In genomic region chr11:50127781-50128180, GRCm38 (mm10) we compare ENCODE assay signal across 10 mouse cellular contexts. TPM values are rescaled to one million over a fixed set of nuclear protein-coding genes. Genes with fewer than 3 reads are reported as not detected.
DNase-seq lines count a peak whose midpoint lies in the region; ATAC-seq and TF ChIP-seq lines count a peak whose summit lies in the region.
"Had no signal": no experiment of that assay in that cellular context is flagged by ENCODE, and none has a peak within 500 bp of the region (broad histone marks: within the 10 kb centered on the region; RNA-seq: fewer than 3 reads in every experiment).

No protein-coding gene starts in this region.

- peaks cover 29% of the 10 kb centered on the region for H3K4me1 ChIP-seq in forebrain, embryonic 10.5 days
- H3K4me1 ChIP-seq in forebrain, embryonic 15.5 days, result peaks cover 21% of the 10 kb centered on the region
- H3K4me1 ChIP-seq in lung, postnatal 0 days (ENCODE audit: insufficient read depth, low read depth, low read length), result peaks cover 5% of the 10 kb centered on the region; the same call in 1 of the 2 replicates
- peaks cover 19% of the 10 kb centered on the region for H3K4me1 ChIP-seq in limb, embryonic 15.5 days
- peaks cover 15% of the 10 kb centered on the region for H3K4me1 ChIP-seq in stomach, embryonic 15.5 days

- H3K27ac ChIP-seq in forebrain, embryonic 10.5 days, result no peak overlapping the region
- no peak overlapping the region for H3K27ac ChIP-seq in forebrain, embryonic 15.5 days (replicated peaks)
- H3K27ac ChIP-seq in lung, postnatal 0 days (ENCODE audit: low read length), result no peak overlapping the region
- H3K27ac ChIP-seq in limb, embryonic 15.5 days, result no peak overlapping the region
- H3K27ac ChIP-seq in stomach, embryonic 15.5 days, result no peak overlapping the region

- WGBS in forebrain, embryonic 10.5 days, result 8% methylated on average over 10 of the region's 10 CpGs
- 7% methylated on average over 10 of the region's 10 CpGs for WGBS in forebrain, embryonic 15.5 days
- 8% methylated on average over 10 of the region's 10 CpGs for WGBS in lung, postnatal 0 days
- 6% methylated on average over 10 of the region's 10 CpGs for WGBS in limb, embryonic 15.5 days
- WGBS in stomach, embryonic 15.5 days, result 3% methylated on average over 10 of the region's 10 CpGs

- no peak for TF ChIP-seq CTCF in lung, postnatal 0 days (IDR thresholded peaks at IDR 0.05)

- DNase-seq in forebrain, embryonic 10.5 days (ENCODE audit: extremely low spot score, low spot score), result no peak
- no peak for DNase-seq in lung, postnatal 0 days (ENCODE audit: low spot score)
- DNase-seq in lung, postnatal 10 days, result no peak
- DNase-seq in thymus, postnatal 14 days, result no peak
- no peak for DNase-seq in urinary bladder, postnatal 10 days (ENCODE audit: low spot score)
- DNase-seq: cerebellum, adult 11-12 months; lung, postnatal 4 days had no signal

- H3K4me2 ChIP-seq in forebrain, embryonic 15.5 days (replicated peaks), result no peak overlapping the region; the same call in 1 of the 2 replicates
- H3K4me2 ChIP-seq in lung, postnatal 0 days (replicated peaks; ENCODE audit: low read depth, low read length), result 0 out of 2 replicates have a peak overlapping the region, but pooled peaks have one; percentile 14
- peak overlapping the region; percentile 32 for H3K4me2 ChIP-seq in limb, embryonic 15.5 days
- H3K4me2 ChIP-seq in stomach, embryonic 15.5 days, result peak overlapping the region; percentile 41

- no peak for ATAC-seq in forebrain, embryonic 15.5 days (replicated peaks)
- no peak for ATAC-seq in lung, postnatal 0 days
- ATAC-seq in limb, embryonic 15.5 days (ENCODE audit: insufficient number of reproducible peaks, low FRiP score, low TSS enrichment, low read depth), result no peak
- no peak for ATAC-seq in stomach, embryonic 15.5 days (ENCODE audit: insufficient read depth, low FRiP score, low read depth)

- no peaks in the 10 kb centered on the region for H3K9me3 ChIP-seq in forebrain, embryonic 10.5 days
- no peaks in the 10 kb centered on the region for H3K9me3 ChIP-seq in forebrain, embryonic 15.5 days
- H3K9me3 ChIP-seq in lung, postnatal 0 days (ENCODE audit: low read length), result no peaks in the 10 kb centered on the region
- no peaks in the 10 kb centered on the region for H3K9me3 ChIP-seq in limb, embryonic 15.5 days
- no peaks in the 10 kb centered on the region for H3K9me3 ChIP-seq in stomach, embryonic 15.5 days

- peak overlapping the region; percentile 38 for H3K4me3 ChIP-seq in forebrain, embryonic 10.5 days
- no peak overlapping the region for H3K4me3 ChIP-seq in forebrain, embryonic 15.5 days
- H3K4me3 ChIP-seq in lung, postnatal 0 days (ENCODE audit: low read depth, low read length), result no peak overlapping the region
- 0 out of 2 replicates have a peak overlapping the region, but pooled peaks have one; percentile 5 for H3K4me3 ChIP-seq in limb, embryonic 15.5 days
- H3K4me3 ChIP-seq in stomach, embryonic 15.5 days (replicated peaks), result no peak overlapping the region

- no peaks in the 10 kb centered on the region for H3K36me3 ChIP-seq in forebrain, embryonic 10.5 days (replicated peaks)
- H3K36me3 ChIP-seq in forebrain, embryonic 15.5 days, result no peaks in the 10 kb centered on the region
- H3K36me3 ChIP-seq in lung, postnatal 0 days (ENCODE audit: insufficient read depth, low read length), result no peaks in the 10 kb centered on the region
- H3K36me3 ChIP-seq in limb, embryonic 15.5 days, result peaks cover 3% of the 10 kb centered on the region; the same call in 1 of the 2 replicates
- no peaks in the 10 kb centered on the region for H3K36me3 ChIP-seq in stomach, embryonic 15.5 days

- H3K27me3 ChIP-seq in forebrain, embryonic 10.5 days (ENCODE audit: poor library complexity, severe bottlenecking), result no peaks in the 10 kb centered on the region
- no peaks in the 10 kb centered on the region for H3K27me3 ChIP-seq in forebrain, embryonic 15.5 days
- no peaks in the 10 kb centered on the region for H3K27me3 ChIP-seq in lung, postnatal 0 days (replicated peaks; ENCODE audit: insufficient read depth, low read length)
- no peaks in the 10 kb centered on the region for H3K27me3 ChIP-seq in limb, embryonic 15.5 days
- H3K27me3 ChIP-seq in stomach, embryonic 15.5 days (replicated peaks), result no peaks in the 10 kb centered on the region

- TF ChIP-seq EP300 in lung, postnatal 0 days (IDR thresholded peaks at IDR 0.05), result no peak

- H3K9ac ChIP-seq in forebrain, embryonic 15.5 days (replicated peaks), result no peak overlapping the region
- H3K9ac ChIP-seq in lung, postnatal 0 days (replicated peaks; ENCODE audit: low read depth), result no peak overlapping the region
- H3K9ac ChIP-seq in limb, embryonic 15.5 days, result no peak overlapping the region
- H3K9ac ChIP-seq in stomach, embryonic 15.5 days, result no peak overlapping the region

RNA-seq across cellular contexts. Expression of gene Tbc1d9b, which starts 3.4 kb away (rescaled TPM):
- polyA plus RNA-seq in forebrain, embryonic 10.5 days (2016; fragmentation: Nextera tagmentation; extraction: Ambion mirVana), result 32.5 TPM in 2 replicates
- polyA plus RNA-seq in forebrain, embryonic 15.5 days (2015; fragmentation: Nextera tagmentation; extraction: Ambion mirVana), result 37.0 and 37.5 TPM in 2 replicates
- polyA plus RNA-seq in lung, postnatal 0 days (2015; fragmentation: Nextera tagmentation; extraction: Ambion mirVana), result 26.1 and 27.4 TPM in 2 replicates
- polyA plus RNA-seq in limb, embryonic 15.5 days (2015; fragmentation: Nextera tagmentation; extraction: Ambion mirVana), result 45.9 and 46.0 TPM in 2 replicates
- 33.4 and 35.9 TPM in 2 replicates for polyA plus RNA-seq in stomach, embryonic 15.5 days (2015; fragmentation: Nextera tagmentation; extraction: Ambion mirVana)

RNA-seq across cellular contexts. Expression of gene Mrnip, which starts 46.5 kb away (rescaled TPM):
- 22.8 and 25.9 TPM in 2 replicates for polyA plus RNA-seq in forebrain, embryonic 10.5 days (2016; fragmentation: Nextera tagmentation; extraction: Ambion mirVana)
- polyA plus RNA-seq in forebrain, embryonic 15.5 days (2015; fragmentation: Nextera tagmentation; extraction: Ambion mirVana), result 28.6 and 31.9 TPM in 2 replicates
- polyA plus RNA-seq in lung, postnatal 0 days (2015; fragmentation: Nextera tagmentation; extraction: Ambion mirVana), result 6.9 and 9.0 TPM in 2 replicates
- 15.5 and 16.2 TPM in 2 replicates for polyA plus RNA-seq in limb, embryonic 15.5 days (2015; fragmentation: Nextera tagmentation; extraction: Ambion mirVana)
- 10.5 and 13.0 TPM in 2 replicates for polyA plus RNA-seq in stomach, embryonic 15.5 days (2015; fragmentation: Nextera tagmentation; extraction: Ambion mirVana)

Comparison
In these comparisons a context has a peak if more than half of its experiments do, and no peak if none do; other contexts are left out.
1. H3K4me3 ChIP-seq: peak in forebrain, embryonic 10.5 days (single experiment) and limb, embryonic 15.5 days (single experiment); none in forebrain, embryonic 15.5 days (single experiment), lung, postnatal 0 days (single experiment) and stomach, embryonic 15.5 days (single experiment).